Mouse (Mus musculus): ENCODE results near the gene Ddx4. TPM values are rescaled to one million over a fixed set of nuclear protein-coding genes. Genes with fewer than 3 reads are reported as not detected.

The Ddx4 gene
- total RNA-seq (2023) = 0.20 to 0.27 TPM (median 0.24 TPM) in 3 of 4 replicates, not detected in the other

GRCm38 (mm10) chr13:112652205-112652604 is at the start of gene Ddx4:
TSS of gene Ddx4 (minus strand) at chr13:112652475.

GRCm38 (mm10) chr13:112660574-112661381 is 8.5 kb upstream of the Ddx4 start, which contains the start of gene Slc38a9:
TSS of gene Slc38a9 (plus strand) at chr13:112660751.

GRCm38 (mm10) chr13:112594260-112594659 is 58.0 kb downstream of the Ddx4 start, which contains the start of gene Il31ra:
TSS of gene Il31ra (minus strand) at chr13:112594360.

Other genes starting within 250 kb of the Ddx4 start
- gene Il6st, start 188.4 kb downstream of the Ddx4 start, total RNA-seq (2023) = 29.1 to 34.3 TPM (median 30.0 TPM) in 4 replicates
- not detected in 4 replicates for gene Il31ra, start 58.1 kb downstream of the Ddx4 start, total RNA-seq (2023)
- 66.5 to 79.4 TPM (median 72.3 TPM) in 4 replicates for gene Slc38a9, start 8.3 kb upstream of the Ddx4 start, total RNA-seq (2023)
- 0.72 to 0.78 TPM in 2 of 4 replicates, not detected in the others for gene Plpp1, start 148.3 kb upstream of the Ddx4 start, total RNA-seq (2023)